Mouse (Mus musculus): ENCODE data around the gene Uba52.

Uba52 gene

GRCm38 (mm10) chr8:70510228-70510915, at the start of gene Uba52:
Gene Uba52 (minus strand): TSS chr8:70510801.
- DNase-seq (ENCODE audit: low read depth, low spot score): peak; percentile 98

GRCm38 (mm10) chr8:70560096-70560495, 49.5 kb upstream of the Uba52 start:
- peak; percentile 39 for DNase-seq (ENCODE audit: low read depth, low spot score)

- peak; percentile 49 for DNase-seq (ENCODE audit: low read depth, low spot score)
Measured at GRCm38 (mm10) chr8:70558983-70559382, 48.4 kb upstream of the Uba52 start.

DNA sequence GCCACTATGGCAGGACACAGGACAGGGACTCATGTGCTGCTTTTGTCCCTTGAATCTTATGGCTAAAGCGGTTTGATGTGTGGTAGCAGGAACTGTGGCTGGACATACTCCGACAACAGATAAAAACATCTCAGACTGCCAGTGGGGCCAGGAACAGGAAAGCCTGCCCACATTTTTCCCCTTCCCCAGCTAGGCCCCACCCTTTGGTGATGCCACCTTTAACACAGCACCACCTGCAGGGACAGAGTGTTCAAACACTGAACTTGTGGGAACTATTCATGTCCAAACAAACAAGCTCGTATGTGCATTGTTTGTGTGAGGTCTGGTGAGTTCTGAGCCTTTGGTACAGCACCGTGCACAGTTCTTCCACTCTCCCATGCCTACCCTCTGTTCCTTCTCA, 47.7 kb upstream of the Uba52 start:
- DNase-seq (ENCODE audit: low read depth, low spot score): peak; percentile 70

- no peak for DNase-seq (ENCODE audit: low read depth, low spot score)
Measured at GRCm38 (mm10) chr8:70555079-70555747, 44.6 kb upstream of the Uba52 start.

- no peak for DNase-seq (ENCODE audit: low read depth, low spot score)
Measured at GRCm38 (mm10) chr8:70553740-70554139, 43.1 kb upstream of the Uba52 start.

GRCm38 (mm10) chr8:70552836-70553235, 42.2 kb upstream of the Uba52 start:
- no peak for DNase-seq (ENCODE audit: low read depth, low spot score)

GRCm38 (mm10) chr8:70551558-70552161, 41.1 kb upstream of the Uba52 start:
- no peak for DNase-seq (ENCODE audit: low read depth, low spot score)

- DNase-seq (ENCODE audit: low read depth, low spot score): peak; percentile 84
Measured at GRCm38 (mm10) chr8:70549412-70550184, 39.0 kb upstream of the Uba52 start.

- no peak for DNase-seq (ENCODE audit: low read depth, low spot score)
Measured at GRCm38 (mm10) chr8:70547762-70548161, 37.2 kb upstream of the Uba52 start.

GRCm38 (mm10) chr8:70546412-70546811, 35.8 kb upstream of the Uba52 start:
- no peak for DNase-seq (ENCODE audit: low read depth, low spot score)

- DNase-seq (ENCODE audit: low read depth, low spot score): peak; percentile 42
Measured at GRCm38 (mm10) chr8:70544200-70544687, 33.6 kb upstream of the Uba52 start.

DNA sequence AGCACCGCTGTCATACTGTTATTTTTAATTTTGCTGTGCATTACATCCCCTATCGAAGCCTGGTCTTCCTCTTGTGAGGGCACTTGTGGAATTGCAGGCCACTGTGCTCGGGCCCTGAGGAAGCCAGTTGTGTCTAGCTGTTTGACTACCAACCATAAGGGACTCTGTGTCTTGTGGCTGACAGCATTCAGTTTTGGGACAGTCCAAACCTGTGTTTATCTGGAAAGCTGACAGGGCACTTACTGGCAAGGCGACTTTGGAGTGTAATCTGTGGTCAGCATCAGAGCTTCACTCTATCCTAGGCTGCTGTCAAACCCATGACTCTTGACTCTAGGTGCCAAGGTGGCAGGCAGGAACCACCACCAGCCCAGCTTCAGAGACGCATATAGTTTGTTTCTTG, 30.5 kb upstream of the Uba52 start:
- no peak for DNase-seq (ENCODE audit: low read depth, low spot score)

DNA sequence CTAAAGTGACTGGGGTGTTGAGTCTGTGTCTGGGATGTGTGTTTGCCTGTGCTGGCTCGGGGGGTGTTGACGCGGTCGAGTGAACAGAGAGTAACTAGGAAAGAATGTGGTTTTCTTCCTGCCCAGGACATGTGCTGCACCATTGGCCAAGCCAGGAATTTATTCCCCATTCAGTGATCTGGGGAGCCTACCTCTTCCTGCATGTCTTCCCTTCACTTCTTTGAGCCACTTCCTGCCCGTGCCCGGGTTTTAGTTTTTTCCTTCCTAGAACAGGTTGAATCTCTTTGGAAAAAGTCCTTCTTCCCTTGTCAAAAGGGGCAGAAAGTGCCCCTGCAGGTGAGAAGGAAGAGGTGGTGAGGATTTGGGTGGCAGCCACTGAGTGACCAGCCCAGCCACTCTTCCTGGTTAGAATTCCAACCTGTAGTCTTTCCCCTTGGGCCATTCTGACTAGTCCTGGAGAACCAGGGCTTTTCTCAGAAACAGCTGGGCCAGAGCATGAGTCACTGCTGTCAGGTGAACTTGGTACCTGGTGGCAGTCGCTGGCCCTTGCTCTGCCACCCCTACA, 30.0 kb upstream of the Uba52 start:
- DNase-seq (ENCODE audit: low read depth, low spot score): no peak

GRCm38 (mm10) chr8:70540013-70540506, 29.5 kb upstream of the Uba52 start:
- DNase-seq (ENCODE audit: low read depth, low spot score): no peak

DNA sequence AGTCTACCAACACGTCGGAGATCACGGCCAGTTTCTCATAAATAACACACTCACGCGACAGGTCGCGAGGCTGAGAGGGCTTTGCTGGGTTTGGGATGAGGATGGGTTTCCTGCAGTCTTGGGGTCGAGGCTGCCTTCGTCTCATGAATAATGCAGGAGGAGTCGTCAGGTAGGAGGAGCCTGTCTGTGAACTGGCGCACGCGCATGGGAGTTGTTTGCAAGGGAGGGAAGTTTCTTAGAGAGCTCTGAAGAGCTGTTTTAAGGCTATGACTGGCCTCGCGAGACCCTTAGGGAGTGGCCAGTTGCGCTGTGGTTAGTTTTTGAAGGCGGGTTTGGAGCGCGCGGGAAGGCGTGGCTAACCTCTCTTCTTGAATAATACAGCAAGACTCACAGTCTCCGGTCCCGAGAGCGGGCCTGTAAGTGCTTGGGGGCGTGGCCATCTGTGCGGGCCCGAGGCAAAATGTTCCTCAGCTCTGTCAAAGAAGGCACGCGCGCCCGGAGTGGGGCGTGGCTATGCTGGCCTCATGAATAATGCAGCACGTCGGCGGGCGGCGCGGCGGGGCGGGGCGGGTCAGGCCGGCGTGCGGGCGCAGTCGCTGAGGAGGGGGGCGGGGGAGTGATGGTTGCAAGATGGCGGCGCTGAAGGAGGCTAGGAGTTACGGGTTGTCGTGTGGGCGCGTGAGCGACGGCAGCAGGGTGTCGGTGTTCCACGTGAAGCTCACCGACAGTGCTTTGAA, 28.6 kb upstream of the Uba52 start, which contains the start of gene Ell:
Gene Ell, plus strand, starts transcription at position 381 of the 737 bp plus-strand sequence.
- peak; percentile 100 for DNase-seq (ENCODE audit: low read depth, low spot score)

- peak; percentile 98 for DNase-seq (ENCODE audit: low read depth, low spot score)
Measured at GRCm38 (mm10) chr8:70538633-70539076, 28.1 kb upstream of the Uba52 start.

GRCm38 (mm10) chr8:70538024-70538579, 27.5 kb upstream of the Uba52 start:
- DNase-seq (ENCODE audit: low read depth, low spot score): peak; percentile 62

DNA sequence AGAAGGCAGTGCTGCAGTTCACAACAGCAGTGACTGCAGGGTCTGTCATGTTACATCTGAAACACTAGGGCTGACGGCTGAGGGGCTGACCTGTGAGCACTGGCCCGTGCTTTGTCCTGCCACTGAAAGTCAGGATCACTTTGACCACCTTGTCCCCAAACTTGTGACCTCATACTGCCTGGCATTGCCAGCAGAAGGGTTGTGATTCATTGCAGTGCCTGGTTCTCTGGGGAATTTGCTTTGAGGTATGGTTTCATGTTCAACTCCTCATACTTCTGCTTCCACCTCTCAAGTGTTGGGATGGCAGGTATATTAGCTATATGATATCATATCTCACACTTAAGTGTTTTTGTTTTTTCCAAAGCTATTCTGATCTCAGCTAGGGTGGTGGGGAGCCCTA, 25.1 kb upstream of the Uba52 start:
- no peak for DNase-seq (ENCODE audit: low read depth, low spot score)

DNA sequence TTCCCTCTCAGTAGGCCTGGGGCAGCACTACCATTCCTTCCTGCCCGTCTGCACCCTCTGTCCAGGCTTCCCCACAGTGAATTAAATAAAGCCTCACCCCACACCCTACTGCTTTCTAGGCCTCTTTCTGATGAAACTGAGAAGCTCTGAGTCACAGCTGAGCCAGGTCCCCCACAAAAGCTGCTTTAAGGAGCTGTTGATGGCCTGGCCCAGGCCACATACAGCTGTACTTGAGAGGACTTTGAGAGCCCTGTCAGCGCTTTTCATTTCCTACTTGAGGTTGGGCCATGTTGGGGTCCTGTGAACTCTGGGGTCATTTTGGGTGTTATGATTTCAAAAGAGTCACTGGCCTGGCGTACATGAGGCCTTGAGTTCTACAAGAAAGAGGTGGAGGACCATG, 24.6 kb upstream of the Uba52 start:
- DNase-seq (ENCODE audit: low read depth, low spot score): no peak
